Mouse (Mus musculus): ENCODE data around the gene Sgk2.

- no peak for TF ChIP-seq POLR2A (IDR thresholded peaks at IDR 0.05; ENCODE audit: borderline replicate concordance, control insufficient read depth, low read depth, low read length)
- TF ChIP-seq CTCF (IDR thresholded peaks at IDR 0.05; ENCODE audit: control insufficient read depth, insufficient read depth, low read length): no peak
Observed at GRCm38 (mm10) chr2:163052101-163052500, 65.0 kb downstream of the Sgk2 start.
